Mouse (Mus musculus): ENCODE results near the gene Tnfsf4. TPM values are rescaled to one million over a fixed set of nuclear protein-coding genes. Genes with fewer than 3 reads are reported as not detected.

The Tnfsf4 gene
- polyA plus RNA-seq (2014; fragmentation: Nextera tagmentation; extraction: Ambion mirVana), result not detected in 2 replicates

DNA sequence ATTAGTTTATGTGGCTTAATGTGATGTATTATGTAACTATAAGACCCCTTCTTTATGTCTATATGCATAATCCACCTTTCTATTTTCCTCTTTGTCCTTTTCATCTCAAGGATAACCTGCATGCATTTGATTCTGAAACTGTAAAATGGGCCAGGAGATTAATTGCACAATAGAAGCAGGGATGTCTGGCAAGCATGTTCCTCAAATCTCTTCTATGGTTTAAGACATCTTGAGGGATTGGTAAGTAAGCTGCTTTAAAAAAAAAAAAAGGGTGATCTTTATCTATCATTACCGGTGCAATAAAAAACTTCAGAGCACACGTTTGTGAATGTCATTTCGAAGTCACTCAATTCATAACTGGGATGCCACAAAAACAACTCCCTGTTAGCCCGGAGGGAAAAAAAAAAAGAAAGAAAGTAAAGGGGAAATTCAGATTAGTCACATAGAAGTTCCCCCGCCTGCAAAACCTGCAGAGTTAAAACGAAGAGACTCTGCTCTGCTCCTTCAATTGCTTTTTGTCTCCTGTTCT is at the start of gene Tnfsf4:
Gene Tnfsf4 (plus strand): TSS at position 479 of the 529 bp plus-strand sequence.
- WGBS, result 67% methylated on average over 6 of the region's 6 CpGs
- DNase-seq (ENCODE audit: low spot score), result no peak

DNA sequence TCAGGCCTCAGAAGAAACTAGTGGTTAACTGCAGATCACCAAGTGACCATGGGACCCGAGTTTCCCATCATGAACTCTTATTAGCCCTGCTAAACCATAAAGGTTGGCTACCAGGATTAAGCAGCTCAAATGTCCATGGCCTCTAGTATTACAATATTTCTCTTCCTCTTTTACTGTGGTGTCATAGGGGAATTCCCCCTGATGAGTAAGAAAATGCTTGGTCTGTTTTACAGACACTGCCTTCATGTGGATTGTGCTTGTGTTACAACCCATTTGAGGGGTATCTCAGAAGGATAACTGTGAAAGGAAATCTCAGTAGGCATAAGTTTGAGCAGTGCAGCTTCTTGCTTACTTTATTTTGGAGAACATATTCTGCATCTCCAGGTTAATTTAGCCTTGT is 44.2 kb upstream of the Tnfsf4 start:
- H3K27ac ChIP-seq (replicated peaks; ENCODE audit: low read depth, low read length), result no peak overlapping the region
- no peak for ATAC-seq (replicated peaks; ENCODE audit: insufficient number of reproducible peaks, low FRiP score, low TSS enrichment, low read depth)
- no peak overlapping the region for H3K4me2 ChIP-seq (ENCODE audit: low read depth, low read length)
- H3K4me1 ChIP-seq (ENCODE audit: control insufficient read depth, insufficient read depth, low read length), result no peaks in the 10 kb centered on the region
- DNase-seq (ENCODE audit: low spot score), result no peak
- no peaks in the 10 kb centered on the region for H3K27me3 ChIP-seq (ENCODE audit: control insufficient read depth, insufficient read depth, low read length)
- H3K36me3 ChIP-seq (replicated peaks; ENCODE audit: control insufficient read depth, insufficient read depth, low read depth, low read length), result no peaks in the 10 kb centered on the region
- no peaks in the 10 kb centered on the region for H3K9me3 ChIP-seq (replicated peaks; ENCODE audit: control insufficient read depth, low read length)
- no peak overlapping the region for H3K9ac ChIP-seq (replicated peaks; ENCODE audit: low read length)
- no peak overlapping the region for H3K4me3 ChIP-seq (ENCODE audit: low read depth, low read length)
- WGBS, result 74% methylated on average over 1 of the region's 1 CpGs

More for the DNA sequence above, at the start of gene Tnfsf4:
- Histone ChIP-seq H3K9ac (replicated peaks; ENCODE audit: low read length) (no peak within 1 kb of the TSS), H3K9me3 (replicated peaks; ENCODE audit: control insufficient read depth, low read length) (no peaks in the 10 kb centered on the region), H3K4me1 (ENCODE audit: control insufficient read depth, insufficient read depth, low read length) (no peaks in the 10 kb centered on the region), H3K4me2 (ENCODE audit: low read depth, low read length) (no peak within 1 kb of the TSS), H3K36me3 (replicated peaks; ENCODE audit: control insufficient read depth, insufficient read depth, low read depth, low read length) (no peaks in the 10 kb centered on the region), H3K27ac (replicated peaks; ENCODE audit: low read depth, low read length) (no peak within 1 kb of the TSS), H3K4me3 (ENCODE audit: low read depth, low read length) (no peak within 1 kb of the TSS), H3K27me3 (ENCODE audit: control insufficient read depth, insufficient read depth, low read length) (no peaks in the 10 kb centered on the region)
- no peak for ATAC-seq (replicated peaks; ENCODE audit: insufficient number of reproducible peaks, low FRiP score, low TSS enrichment, low read depth)

GRCm38 (mm10) chr1:161365006-161365405 is 30.2 kb upstream of the Tnfsf4 start:
- ATAC-seq (replicated peaks; ENCODE audit: insufficient number of reproducible peaks, low FRiP score, low TSS enrichment, low read depth), result no peak
- 85% methylated on average over 4 of the region's 4 CpGs for WGBS
- no peaks in the 10 kb centered on the region for H3K9me3 ChIP-seq (replicated peaks; ENCODE audit: control insufficient read depth, low read length)
- no peaks in the 10 kb centered on the region for H3K27me3 ChIP-seq (ENCODE audit: control insufficient read depth, insufficient read depth, low read length)
- no peak for DNase-seq (ENCODE audit: low spot score)
- H3K4me1 ChIP-seq (ENCODE audit: control insufficient read depth, insufficient read depth, low read length), result no peaks in the 10 kb centered on the region
- H3K36me3 ChIP-seq (replicated peaks; ENCODE audit: control insufficient read depth, insufficient read depth, low read depth, low read length), result no peaks in the 10 kb centered on the region
- H3K27ac ChIP-seq (replicated peaks; ENCODE audit: low read depth, low read length), result no peak overlapping the region
- H3K4me3 ChIP-seq (ENCODE audit: low read depth, low read length), result no peak overlapping the region
- H3K9ac ChIP-seq (replicated peaks; ENCODE audit: low read length), result no peak overlapping the region
- H3K4me2 ChIP-seq (ENCODE audit: low read depth, low read length), result no peak overlapping the region

- no peak overlapping the region for H3K4me2 ChIP-seq (ENCODE audit: low read depth, low read length)
- no peaks in the 10 kb centered on the region for H3K36me3 ChIP-seq (replicated peaks; ENCODE audit: control insufficient read depth, insufficient read depth, low read depth, low read length)
- no peaks in the 10 kb centered on the region for H3K9me3 ChIP-seq (replicated peaks; ENCODE audit: control insufficient read depth, low read length)
- no peaks in the 10 kb centered on the region for H3K27me3 ChIP-seq (ENCODE audit: control insufficient read depth, insufficient read depth, low read length)
- H3K4me3 ChIP-seq (ENCODE audit: low read depth, low read length), result no peak overlapping the region
- DNase-seq (ENCODE audit: low spot score) (no peak), ATAC-seq (replicated peaks; ENCODE audit: insufficient number of reproducible peaks, low FRiP score, low TSS enrichment, low read depth) (no peak)
- H3K9ac ChIP-seq (replicated peaks; ENCODE audit: low read length), result no peak overlapping the region
- WGBS, result 84% methylated on average over 2 of the region's 2 CpGs
- H3K27ac ChIP-seq (replicated peaks; ENCODE audit: low read depth, low read length), result no peak overlapping the region
- no peaks in the 10 kb centered on the region for H3K4me1 ChIP-seq (ENCODE audit: control insufficient read depth, insufficient read depth, low read length)
These were observed 23.3 kb upstream of the Tnfsf4 start for GRCm38 (mm10) chr1:161371919-161372318.

DNA sequence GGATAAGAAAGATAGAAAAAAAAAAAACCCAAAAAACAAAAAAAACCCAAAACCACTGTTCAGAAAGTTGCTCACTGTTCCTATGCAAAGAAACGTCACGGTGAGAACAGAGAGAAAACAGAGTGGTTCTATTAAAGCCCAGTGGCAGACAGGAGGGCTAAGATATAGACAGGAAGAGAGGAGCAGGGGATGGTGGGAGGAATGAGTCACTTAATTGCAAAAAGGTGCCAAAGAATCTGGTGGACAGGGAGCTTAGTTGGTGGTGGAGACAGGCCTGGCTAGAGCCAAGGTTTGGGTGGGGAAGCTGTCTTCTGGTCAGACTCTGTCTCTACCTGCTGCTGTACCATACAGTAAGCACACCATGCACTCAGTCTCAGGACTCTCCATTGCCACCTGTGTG is 19.3 kb upstream of the Tnfsf4 start:
- ATAC-seq (replicated peaks; ENCODE audit: insufficient number of reproducible peaks, low FRiP score, low TSS enrichment, low read depth), result no peak
- H3K4me3 ChIP-seq (ENCODE audit: low read depth, low read length), result no peak overlapping the region
- H3K36me3 ChIP-seq (replicated peaks; ENCODE audit: control insufficient read depth, insufficient read depth, low read depth, low read length), result no peaks in the 10 kb centered on the region
- 75% methylated on average over 2 of the region's 2 CpGs for WGBS
- no peak overlapping the region for H3K9ac ChIP-seq (replicated peaks; ENCODE audit: low read length)
- H3K27me3 ChIP-seq (ENCODE audit: control insufficient read depth, insufficient read depth, low read length), result no peaks in the 10 kb centered on the region
- no peak for DNase-seq (ENCODE audit: low spot score)
- no peak overlapping the region for H3K27ac ChIP-seq (replicated peaks; ENCODE audit: low read depth, low read length)
- no peak overlapping the region for H3K4me2 ChIP-seq (ENCODE audit: low read depth, low read length)
- H3K4me1 ChIP-seq (ENCODE audit: control insufficient read depth, insufficient read depth, low read length), result no peaks in the 10 kb centered on the region
- H3K9me3 ChIP-seq (replicated peaks; ENCODE audit: control insufficient read depth, low read length), result no peaks in the 10 kb centered on the region

GRCm38 (mm10) chr1:161378571-161378970 is 16.6 kb upstream of the Tnfsf4 start:
- Histone ChIP-seq H3K27me3 (ENCODE audit: control insufficient read depth, insufficient read depth, low read length) (no peaks in the 10 kb centered on the region), H3K4me2 (ENCODE audit: low read depth, low read length) (no peak overlapping the region), H3K4me3 (ENCODE audit: low read depth, low read length) (no peak overlapping the region), H3K36me3 (replicated peaks; ENCODE audit: control insufficient read depth, insufficient read depth, low read depth, low read length) (no peaks in the 10 kb centered on the region), H3K9ac (replicated peaks; ENCODE audit: low read length) (no peak overlapping the region), H3K27ac (replicated peaks; ENCODE audit: low read depth, low read length) (no peak overlapping the region), H3K9me3 (replicated peaks; ENCODE audit: control insufficient read depth, low read length) (no peaks in the 10 kb centered on the region), H3K4me1 (ENCODE audit: control insufficient read depth, insufficient read depth, low read length) (no peaks in the 10 kb centered on the region)
- ATAC-seq (replicated peaks; ENCODE audit: insufficient number of reproducible peaks, low FRiP score, low TSS enrichment, low read depth), result no peak
- DNase-seq (ENCODE audit: low spot score), result no peak
- 73% methylated on average over 3 of the region's 3 CpGs for WGBS

- Histone ChIP-seq H3K9ac (replicated peaks; ENCODE audit: low read length) (no peak overlapping the region), H3K9me3 (replicated peaks; ENCODE audit: control insufficient read depth, low read length) (no peaks in the 10 kb centered on the region), H3K4me3 (ENCODE audit: low read depth, low read length) (no peak overlapping the region), H3K27me3 (ENCODE audit: control insufficient read depth, insufficient read depth, low read length) (no peaks in the 10 kb centered on the region), H3K36me3 (replicated peaks; ENCODE audit: control insufficient read depth, insufficient read depth, low read depth, low read length) (no peaks in the 10 kb centered on the region), H3K4me1 (ENCODE audit: control insufficient read depth, insufficient read depth, low read length) (no peaks in the 10 kb centered on the region), H3K4me2 (ENCODE audit: low read depth, low read length) (no peak overlapping the region), H3K27ac (replicated peaks; ENCODE audit: low read depth, low read length) (no peak overlapping the region)
- ATAC-seq (replicated peaks; ENCODE audit: insufficient number of reproducible peaks, low FRiP score, low TSS enrichment, low read depth) (no peak), DNase-seq (ENCODE audit: low spot score) (no peak)
- 17% methylated on average over 11 of the region's 11 CpGs for WGBS
These were observed 15.4 kb upstream of the Tnfsf4 start for GRCm38 (mm10) chr1:161379685-161380424.

- Histone ChIP-seq H3K27ac (replicated peaks; ENCODE audit: low read depth, low read length) (no peak overlapping the region), H3K4me2 (ENCODE audit: low read depth, low read length) (no peak overlapping the region), H3K4me3 (ENCODE audit: low read depth, low read length) (no peak overlapping the region), H3K36me3 (replicated peaks; ENCODE audit: control insufficient read depth, insufficient read depth, low read depth, low read length) (no peaks in the 10 kb centered on the region), H3K9ac (replicated peaks; ENCODE audit: low read length) (no peak overlapping the region), H3K27me3 (ENCODE audit: control insufficient read depth, insufficient read depth, low read length) (no peaks in the 10 kb centered on the region), H3K4me1 (ENCODE audit: control insufficient read depth, insufficient read depth, low read length) (no peaks in the 10 kb centered on the region), H3K9me3 (replicated peaks; ENCODE audit: control insufficient read depth, low read length) (no peaks in the 10 kb centered on the region)
- 18% methylated on average over 5 of the region's 5 CpGs for WGBS
- DNase-seq (ENCODE audit: low spot score), result peak; percentile 65
- ATAC-seq (replicated peaks; ENCODE audit: insufficient number of reproducible peaks, low FRiP score, low TSS enrichment, low read depth), result no peak
These were observed 14.8 kb upstream of the Tnfsf4 start for GRCm38 (mm10) chr1:161380425-161380780.

All from embryonic facial prominence, embryonic 11.5 days (tissue).